Mouse (Mus musculus): ENCODE measurements around the gene Myo15b. TPM values are rescaled to one million over a fixed set of nuclear protein-coding genes. Genes with fewer than 3 reads are reported as not detected.

Gene Myo15b
- 0.15 and 0.24 TPM in 2 replicates for polyA plus RNA-seq (2015; fragmentation: Nextera tagmentation; extraction: Ambion mirVana)

GRCm38 (mm10) chr11:115858354-115858753 is at the start of gene Myo15b:
Myo15b (plus strand) TSS chr11:115858406.
- Histone ChIP-seq H3K4me3 (peak within 1 kb of the TSS; percentile 47), H3K27me3 (peaks cover 72% of the 10 kb centered on the region), H3K4me2 (replicated peaks) (peak within 1 kb of the TSS; percentile 68), H3K4me1 (peaks cover 10% of the 10 kb centered on the region; the same call in 1 of the 2 replicates), H3K9me3 (no peaks in the 10 kb centered on the region), H3K27ac (no peak within 1 kb of the TSS), H3K36me3 (no peaks in the 10 kb centered on the region), H3K9ac (peak within 1 kb of the TSS; percentile 59)
- 12% methylated on average over 27 of the region's 27 CpGs for WGBS
- ATAC-seq (ENCODE audit: low FRiP score, low read depth) = no peak

- Histone ChIP-seq H3K9me3 (no peaks in the 10 kb centered on the region), H3K4me1 (peaks cover 59% of the 10 kb centered on the region), H3K27ac (peak overlapping the region; percentile 76), H3K4me3 (peak overlapping the region; percentile 5), H3K9ac (peak overlapping the region; percentile 51), H3K4me2 (replicated peaks) (peak overlapping the region; percentile 96), H3K36me3 (peaks cover 67% of the 10 kb centered on the region), H3K27me3 (no peaks in the 10 kb centered on the region)
- 27% methylated on average over 10 of the region's 10 CpGs for WGBS
- peak; percentile 14; the same call in 1 of the 2 replicates for ATAC-seq (ENCODE audit: low FRiP score, low read depth)
Observed at GRCm38 (mm10) chr11:115808696-115809310, 49.4 kb upstream of the Myo15b start.

- no peak for ATAC-seq (ENCODE audit: low FRiP score, low read depth)
- peaks cover 62% of the 10 kb centered on the region for H3K4me1 ChIP-seq
- 80% methylated on average over 8 of the region's 8 CpGs for WGBS
- H3K27me3 ChIP-seq = no peaks in the 10 kb centered on the region
- peak overlapping the region; percentile 96 for H3K4me2 ChIP-seq (replicated peaks)
- no peaks in the 10 kb centered on the region for H3K9me3 ChIP-seq
- H3K27ac ChIP-seq = peak overlapping the region; percentile 76
- H3K36me3 ChIP-seq = peaks cover 63% of the 10 kb centered on the region
- peak overlapping the region; percentile 40 for H3K9ac ChIP-seq
- H3K4me3 ChIP-seq = peak overlapping the region; percentile 5
Observed at GRCm38 (mm10) chr11:115809311-115809781, 48.9 kb upstream of the Myo15b start.

- H3K9me3 ChIP-seq = no peaks in the 10 kb centered on the region
- 65% methylated on average over 14 of the region's 14 CpGs for WGBS
- H3K4me1 ChIP-seq = peaks cover 66% of the 10 kb centered on the region
- peak overlapping the region; percentile 93 for H3K4me3 ChIP-seq
- peaks cover 53% of the 10 kb centered on the region for H3K36me3 ChIP-seq
- H3K4me2 ChIP-seq (replicated peaks) = peak overlapping the region; percentile 96
- H3K27ac ChIP-seq = peak overlapping the region; percentile 48; the same call in 1 of the 2 replicates
- peak overlapping the region; percentile 48; the same call in 1 of the 2 replicates for H3K9ac ChIP-seq
- ATAC-seq (ENCODE audit: low FRiP score, low read depth) = no peak
- H3K27me3 ChIP-seq = no peaks in the 10 kb centered on the region
Observed at GRCm38 (mm10) chr11:115810377-115810776, 47.8 kb upstream of the Myo15b start.

- H3K4me3 ChIP-seq = peak overlapping the region; percentile 93
- H3K36me3 ChIP-seq = peaks cover 45% of the 10 kb centered on the region
- H3K4me1 ChIP-seq = peaks cover 74% of the 10 kb centered on the region
- 86% methylated on average over 20 of the region's 20 CpGs for WGBS
- no peak overlapping the region for H3K27ac ChIP-seq
- ATAC-seq (ENCODE audit: low FRiP score, low read depth) = no peak
- H3K9me3 ChIP-seq = no peaks in the 10 kb centered on the region
- no peaks in the 10 kb centered on the region for H3K27me3 ChIP-seq
- peak overlapping the region; percentile 96 for H3K4me2 ChIP-seq (replicated peaks)
- H3K9ac ChIP-seq = peak overlapping the region; percentile 90
Observed at GRCm38 (mm10) chr11:115811381-115812093, 46.7 kb upstream of the Myo15b start.

- no peak for ATAC-seq (ENCODE audit: low FRiP score, low read depth)
- Histone ChIP-seq H3K36me3 (peaks cover 45% of the 10 kb centered on the region), H3K4me1 (peaks cover 73% of the 10 kb centered on the region), H3K9me3 (no peaks in the 10 kb centered on the region), H3K27me3 (no peaks in the 10 kb centered on the region), H3K27ac (peak overlapping the region; percentile 88; the same call in 1 of the 2 replicates), H3K4me2 (replicated peaks) (peak overlapping the region; percentile 96), H3K9ac (peak overlapping the region; percentile 90), H3K4me3 (peak overlapping the region; percentile 93)
- 49% methylated on average over 7 of the region's 7 CpGs for WGBS
Observed at GRCm38 (mm10) chr11:115812095-115812494, 46.1 kb upstream of the Myo15b start.

- 4% methylated on average over 28 of the region's 28 CpGs for WGBS
- Histone ChIP-seq H3K36me3 (peaks cover 44% of the 10 kb centered on the region), H3K4me1 (peaks cover 66% of the 10 kb centered on the region)
Observed at GRCm38 (mm10) chr11:115812533-115813420, 45.4 kb upstream of the Myo15b start.

GRCm38 (mm10) chr11:115813507-115814296 is 44.5 kb upstream of the Myo15b start, which contains the start of gene Caskin2:
Caskin2 (minus strand) TSS chr11:115813639.
- Histone ChIP-seq H3K36me3 (peaks cover 43% of the 10 kb centered on the region), H3K27me3 (no peaks in the 10 kb centered on the region), H3K27ac (peak within 1 kb of the TSS; percentile 88), H3K4me1 (peaks cover 56% of the 10 kb centered on the region), H3K9ac (peak within 1 kb of the TSS; percentile 90), H3K4me3 (peak within 1 kb of the TSS; percentile 93), H3K9me3 (no peaks in the 10 kb centered on the region), H3K4me2 (replicated peaks) (peak within 1 kb of the TSS; percentile 96)
- WGBS = under 1% methylated on average over 44 of the region's 44 CpGs
- ATAC-seq (ENCODE audit: low FRiP score, low read depth) = peak; percentile 92

More at GRCm38 (mm10) chr11:115812533-115813420, 45.4 kb upstream of the Myo15b start:
- H3K27me3 ChIP-seq = no peaks in the 10 kb centered on the region
- H3K9me3 ChIP-seq = no peaks in the 10 kb centered on the region
- H3K4me2 ChIP-seq (replicated peaks) = peak overlapping the region; percentile 96
- H3K27ac ChIP-seq = peak overlapping the region; percentile 88
- ATAC-seq (ENCODE audit: low FRiP score, low read depth) = peak; percentile 6; the same call in 1 of the 2 replicates
- peak overlapping the region; percentile 93 for H3K4me3 ChIP-seq
- H3K9ac ChIP-seq = peak overlapping the region; percentile 90

- peak within 1 kb of the TSS; percentile 96 for H3K4me2 ChIP-seq (replicated peaks)
- under 1% methylated on average over 81 of the region's 84 CpGs for WGBS
- H3K36me3 ChIP-seq = peaks cover 47% of the 10 kb centered on the region
- H3K4me1 ChIP-seq = peaks cover 45% of the 10 kb centered on the region
- peak within 1 kb of the TSS; percentile 93 for H3K4me3 ChIP-seq
- peak within 1 kb of the TSS; percentile 33; the same call in 1 of the 2 replicates for H3K27ac ChIP-seq
- peak within 1 kb of the TSS; percentile 88 for H3K9ac ChIP-seq
- H3K27me3 ChIP-seq = no peaks in the 10 kb centered on the region
- ATAC-seq (ENCODE audit: low FRiP score, low read depth) = peak; percentile 37
- no peaks in the 10 kb centered on the region for H3K9me3 ChIP-seq
Observed at GRCm38 (mm10) chr11:115814605-115815450, 43.4 kb upstream of the Myo15b start, which contains the start of gene Tsen54. Tsen54 (plus strand) TSS chr11:115814724.

GRCm38 (mm10) chr11:115817331-115817730 is 40.9 kb upstream of the Myo15b start:
- H3K4me2 ChIP-seq (replicated peaks) = no peak overlapping the region
- whole genome bisulfite sequencing = 90% methylated on average over 5 of the region's 5 CpGs
- H3K27me3 ChIP-seq = no peaks in the 10 kb centered on the region
- H3K9ac ChIP-seq = no peak overlapping the region
- no peak overlapping the region for H3K4me3 ChIP-seq
- no peaks in the 10 kb centered on the region for H3K9me3 ChIP-seq
- H3K4me1 ChIP-seq = peaks cover 20% of the 10 kb centered on the region
- no peak overlapping the region for H3K27ac ChIP-seq
- peaks cover 49% of the 10 kb centered on the region for H3K36me3 ChIP-seq
- no peak for ATAC-seq (ENCODE audit: low FRiP score, low read depth)
